7 mouse cellular contexts compared by ENCODE assay signal in genomic region chr7:30220008-30220356, GRCm38 (mm10). TPM values are rescaled to one million over a fixed set of nuclear protein-coding genes. Genes with fewer than 3 reads are reported as not detected.
A peak's percentile ranks its signal among the peaks of the same experiment; 100 is the strongest.
DNase-seq lines count a peak whose midpoint lies in the region; ATAC-seq and TF ChIP-seq lines count a peak whose summit lies in the region.

No protein-coding gene starts in this region.

- no peak for TF ChIP-seq CTCF in intestine, postnatal 0 days (IDR thresholded peaks at IDR 0.05; ENCODE audit: low read depth)

- H3K9ac ChIP-seq in intestine, postnatal 0 days (ENCODE audit: low read depth, low read length), result peak overlapping the region; percentile 50

- peak; percentile 20 for ATAC-seq in activated CD4-positive, CD25-positive, alpha-beta regulatory T cell, adult 4 months
- peak; percentile 79 for ATAC-seq in intestine, postnatal 0 days
- peak; percentile 33; the same call in 1 of the 2 replicates for ATAC-seq in megakaryocyte, adult 5-6 weeks (ENCODE audit: poor library complexity, severe bottlenecking)
- ATAC-seq in frontal cortex, adult (ENCODE audit: low TSS enrichment), result no peak

- no peaks in the 10 kb centered on the region for H3K9me3 ChIP-seq in embryonic facial prominence, embryonic 10.5 days
- H3K9me3 ChIP-seq in intestine, postnatal 0 days (ENCODE audit: control insufficient read depth), result no peaks in the 10 kb centered on the region

- peak overlapping the region; percentile 94 for H3K4me2 ChIP-seq in intestine, postnatal 0 days (replicated peaks; ENCODE audit: low read depth)

- DNase-seq in embryonic facial prominence, embryonic 10.5 days (ENCODE audit: low spot score), result no peak
- DNase-seq in Muller cell, postnatal 12 days (ENCODE audit: inconsistent ontology term), result no peak
- DNase-seq in spleen, adult 18-20 months, result no peak

- peaks cover 33% of the 10 kb centered on the region for H3K36me3 ChIP-seq in embryonic facial prominence, embryonic 10.5 days (replicated peaks)
- H3K36me3 ChIP-seq in intestine, postnatal 0 days (ENCODE audit: control insufficient read depth, insufficient read depth), result peaks cover 13% of the 10 kb centered on the region

- no peaks in the 10 kb centered on the region for H3K27me3 ChIP-seq in embryonic facial prominence, embryonic 10.5 days (replicated peaks; ENCODE audit: low read depth, poor library complexity, severe bottlenecking)
- H3K27me3 ChIP-seq in intestine, postnatal 0 days (replicated peaks; ENCODE audit: control insufficient read depth, insufficient read depth, low read length), result no peaks in the 10 kb centered on the region

- 26% methylated on average over 11 of the region's 11 CpGs for WGBS in embryonic facial prominence, embryonic 10.5 days
- 13% methylated on average over 11 of the region's 11 CpGs for WGBS in intestine, postnatal 0 days

- peak overlapping the region; percentile 81 for H3K27ac ChIP-seq in embryonic facial prominence, embryonic 10.5 days (replicated peaks)
- H3K27ac ChIP-seq in intestine, postnatal 0 days (ENCODE audit: low read depth, low read length), result peak overlapping the region; percentile 70

- peaks cover 17% of the 10 kb centered on the region for H3K4me1 ChIP-seq in embryonic facial prominence, embryonic 10.5 days
- H3K4me1 ChIP-seq in intestine, postnatal 0 days (replicated peaks; ENCODE audit: control insufficient read depth, insufficient read depth, low read length), result 0 out of 2 replicates have a peak, but pooled peaks cover 6% of the 10 kb centered on the region

- peak overlapping the region; percentile 61 for H3K4me3 ChIP-seq in embryonic facial prominence, embryonic 10.5 days
- peak overlapping the region; percentile 50 for H3K4me3 ChIP-seq in intestine, postnatal 0 days (ENCODE audit: low read depth, low read length)

RNA-seq across cellular contexts. Expression of gene Polr2i, which starts 11.8 kb away (rescaled TPM):
- 10 to 100 TPM; 43.3 to 55.7 TPM for polyA plus RNA-seq in activated CD4-positive, CD25-positive, alpha-beta regulatory T cell, adult 4 months (2017; shearing (Covaris generic))
- polyA plus RNA-seq in embryonic facial prominence, embryonic 10.5 days (2016; fragmentation: Nextera tagmentation; extraction: Ambion mirVana), result 174 and 177 TPM in 2 replicates
- 84.6 and 91.2 TPM in 2 replicates for polyA plus RNA-seq in intestine, postnatal 0 days (2015; fragmentation: Nextera tagmentation; extraction: Ambion mirVana)
- total RNA-seq in megakaryocyte, adult 5-6 weeks (2015), result 46.4 and 51.0 TPM in 2 replicates
- 31.5 and 39.1 TPM in 2 replicates for total RNA-seq in megakaryocyte, adult 5-6 weeks (2017)

RNA-seq across cellular contexts. Expression of gene Tbcb, which starts 12.1 kb away (rescaled TPM):
- 100 to 1,000 TPM; 124 to 138 TPM for polyA plus RNA-seq in activated CD4-positive, CD25-positive, alpha-beta regulatory T cell, adult 4 months (2017; shearing (Covaris generic))
- 270 and 275 TPM in 2 replicates for polyA plus RNA-seq in embryonic facial prominence, embryonic 10.5 days (2016; fragmentation: Nextera tagmentation; extraction: Ambion mirVana)
- 159 and 160 TPM in 2 replicates for polyA plus RNA-seq in intestine, postnatal 0 days (2015; fragmentation: Nextera tagmentation; extraction: Ambion mirVana)
- 84.2 and 92.7 TPM in 2 replicates for total RNA-seq in megakaryocyte, adult 5-6 weeks (2015)
- total RNA-seq in megakaryocyte, adult 5-6 weeks (2017), result 30.2 and 48.2 TPM in 2 replicates

RNA-seq across cellular contexts. Expression of gene Ovol3, which starts 15.5 kb away (rescaled TPM):
- not detected for polyA plus RNA-seq in activated CD4-positive, CD25-positive, alpha-beta regulatory T cell, adult 4 months (2017; shearing (Covaris generic))
- polyA plus RNA-seq in embryonic facial prominence, embryonic 10.5 days (2016; fragmentation: Nextera tagmentation; extraction: Ambion mirVana), result not detected in 2 replicates
- polyA plus RNA-seq in intestine, postnatal 0 days (2015; fragmentation: Nextera tagmentation; extraction: Ambion mirVana), result not detected in 2 replicates
- 0.55 TPM in 1 of 2 replicates, not detected in the other for total RNA-seq in megakaryocyte, adult 5-6 weeks (2015)
- not detected in 2 replicates for total RNA-seq in megakaryocyte, adult 5-6 weeks (2017)

RNA-seq across cellular contexts. Expression of gene Capns1, which starts 21.4 kb away (rescaled TPM):
- polyA plus RNA-seq in activated CD4-positive, CD25-positive, alpha-beta regulatory T cell, adult 4 months (2017; shearing (Covaris generic)), result 10 to 100 TPM; 72.6 to 76.3 TPM
- 54.8 and 61.9 TPM in 2 replicates for polyA plus RNA-seq in embryonic facial prominence, embryonic 10.5 days (2016; fragmentation: Nextera tagmentation; extraction: Ambion mirVana)
- polyA plus RNA-seq in intestine, postnatal 0 days (2015; fragmentation: Nextera tagmentation; extraction: Ambion mirVana), result 85.5 and 87.1 TPM in 2 replicates
- total RNA-seq in megakaryocyte, adult 5-6 weeks (2015), result 485 and 524 TPM in 2 replicates
- total RNA-seq in megakaryocyte, adult 5-6 weeks (2017), result 307 and 314 TPM in 2 replicates

RNA-seq across cellular contexts. Expression of gene Cox7a1, which starts 36.0 kb away (rescaled TPM):
- polyA plus RNA-seq in activated CD4-positive, CD25-positive, alpha-beta regulatory T cell, adult 4 months (2017; shearing (Covaris generic)), result 1 to 10 TPM in 1 of 2 experiments, not detected in 1; 4.6 TPM
- polyA plus RNA-seq in embryonic facial prominence, embryonic 10.5 days (2016; fragmentation: Nextera tagmentation; extraction: Ambion mirVana), result 2.5 and 4.2 TPM in 2 replicates
- polyA plus RNA-seq in intestine, postnatal 0 days (2015; fragmentation: Nextera tagmentation; extraction: Ambion mirVana), result 54.1 and 60.2 TPM in 2 replicates
- total RNA-seq in megakaryocyte, adult 5-6 weeks (2015), result 0.91 and 1.6 TPM in 2 replicates
- 0.94 and 2.4 TPM in 2 replicates for total RNA-seq in megakaryocyte, adult 5-6 weeks (2017)
